Mouse (Mus musculus) kidney, adult 18-20 months (tissue): Measurements from ENCODE around the gene Ick.

ENCODE experiments used
- DNase-seq: peaks from one replicate; pipeline ENCODE4 v3.0.0; 2021

Ick gene

DNA sequence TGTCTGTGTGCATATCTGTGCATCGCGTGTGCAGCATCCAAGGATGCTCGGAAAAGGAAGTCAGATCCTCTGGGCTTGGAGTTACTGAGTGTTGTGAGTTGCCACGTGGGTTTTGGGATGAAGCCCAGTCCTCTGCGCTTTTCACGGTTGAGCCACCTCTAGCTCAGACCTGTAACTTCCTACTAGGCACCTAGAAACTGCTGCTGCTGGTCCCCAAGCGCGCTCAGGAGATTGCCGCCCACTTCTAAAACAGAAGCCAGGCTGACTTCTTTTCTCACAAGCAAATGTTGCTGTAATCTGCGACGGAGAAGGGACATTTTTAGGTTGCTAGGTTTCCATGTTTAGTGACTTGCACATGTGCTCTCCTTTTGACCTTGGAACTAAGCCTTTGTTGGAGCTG, 86.0 kb downstream of the Ick start:
- no peak for DNase-seq

GRCm38 (mm10) chr9:78197801-78198200, 88.8 kb downstream of the Ick start:
- DNase-seq, result no peak

GRCm38 (mm10) chr9:78204194-78204593, 95.2 kb downstream of the Ick start:
- DNase-seq, result peak; percentile 37

- no peak for DNase-seq
Observed at GRCm38 (mm10) chr9:78208956-78209355, 100.0 kb downstream of the Ick start.

GRCm38 (mm10) chr9:78210079-78210478, 101.1 kb downstream of the Ick start:
- no peak for DNase-seq

DNA sequence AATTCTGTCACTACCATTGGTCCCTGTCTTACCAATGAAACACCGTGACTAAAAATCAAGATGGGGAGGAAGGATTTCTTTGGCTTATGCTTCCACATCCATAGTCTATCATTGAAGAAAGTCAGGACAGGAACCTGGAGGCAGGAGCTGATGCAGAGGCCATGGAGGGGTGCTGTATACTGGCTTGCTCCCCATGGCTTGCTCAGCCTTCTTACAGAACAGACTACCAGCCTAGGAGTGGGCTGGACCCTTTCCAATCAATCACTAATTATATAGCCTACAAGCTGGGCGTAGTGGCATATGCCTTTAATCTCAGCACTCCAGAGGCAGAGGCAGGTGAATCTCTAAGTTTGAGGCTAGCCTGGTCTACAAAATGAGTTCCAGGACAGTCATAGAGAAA, 101.8 kb downstream of the Ick start:
- no peak for DNase-seq

DNA sequence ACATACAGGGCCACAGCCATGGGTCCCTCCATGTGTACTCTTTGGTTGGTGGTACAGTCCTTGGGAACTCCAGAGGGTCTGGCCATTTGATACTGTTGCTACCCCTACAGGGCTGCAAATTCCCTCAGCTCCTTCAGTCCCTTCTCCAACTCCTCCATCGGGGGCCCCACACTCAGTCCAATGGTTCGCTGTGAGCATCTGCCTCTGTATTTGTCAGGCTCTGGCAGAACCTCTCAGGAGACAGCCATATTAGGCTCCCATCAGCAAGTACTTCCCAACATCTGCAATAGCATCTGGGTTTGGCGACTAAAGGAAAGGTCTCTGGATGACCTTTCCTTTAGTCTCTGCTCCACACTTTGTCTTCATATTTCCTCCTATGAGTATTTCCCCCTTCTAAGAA, 102.5 kb downstream of the Ick start:
- DNase-seq, result no peak

DNA sequence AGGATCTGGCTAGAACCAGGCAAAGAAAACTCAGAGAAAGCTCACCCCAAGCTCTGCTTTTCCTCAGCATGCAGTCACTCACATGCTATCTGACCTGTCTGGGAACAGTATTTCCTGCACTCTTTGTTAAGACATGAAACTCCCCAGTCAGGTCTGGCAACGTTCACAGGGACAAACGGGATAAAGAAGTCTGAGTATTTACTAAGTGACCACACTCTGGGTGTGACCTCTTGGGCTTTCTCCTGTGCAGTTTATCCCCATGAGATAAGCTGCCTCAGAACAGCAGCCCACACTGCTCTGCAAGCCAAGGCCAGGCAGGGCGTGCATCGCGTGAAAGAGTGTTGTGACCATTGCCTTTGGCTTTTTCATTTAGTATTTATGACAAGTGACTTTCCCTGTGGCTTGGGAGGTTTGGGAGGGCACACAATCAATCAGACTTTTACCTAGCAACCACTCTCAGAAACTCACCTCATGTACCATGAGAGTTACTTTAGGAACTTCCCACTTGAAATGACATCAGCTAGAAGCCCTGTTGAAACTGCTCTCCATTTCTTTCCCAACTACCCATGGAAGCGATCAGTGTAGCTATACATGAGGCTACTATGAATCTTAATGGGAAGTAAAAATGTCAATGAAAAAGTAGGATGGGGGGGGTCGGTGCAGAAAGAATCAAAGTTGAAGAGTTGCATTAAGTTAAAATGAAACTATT, 103.5 kb downstream of the Ick start:
- DNase-seq, result no peak

- peak; percentile 14 for DNase-seq
Observed at GRCm38 (mm10) chr9:78217074-78217473, 108.1 kb downstream of the Ick start.
